Mouse (Mus musculus) lung, adult 2 months (tissue): Measurements from ENCODE around the gene Apip. TPM values are rescaled to one million over a fixed set of nuclear protein-coding genes. Genes with fewer than 3 reads are reported as not detected.
A peak's percentile ranks its signal among the peaks of the same experiment; 100 is the strongest.

Experiments
- DNase-seq: peaks from one replicate; pipeline ENCODE4 v3.0.0; 2022
- H3K4me1 ChIP-seq: fragments of 200-500 bp; 2 replicates; pipeline ENCODE4 v1.6.1; 2011; ENCODE audit warnings: low read length; ENCODE audit not compliant: control insufficient read depth, insufficient read depth
- H3K4me3 ChIP-seq: fragments of 200-500 bp; replicated peaks from 2 replicates; pipeline ENCODE3; 2011; ENCODE audit warnings: low read depth, mild to moderate bottlenecking, control low read depth, low read length; ENCODE audit errors: extremely low read depth
- CTCF ChIP-seq: fragments of 200-500 bp; IDR thresholded peaks from 2 replicates; pipeline ENCODE4 v1.5.1; 2011; ENCODE audit warnings: mild to moderate bottlenecking, low read length, control low read depth; ENCODE audit not compliant: insufficient read depth
- POLR2A ChIP-seq: fragments of 200-500 bp; IDR thresholded peaks from 2 replicates; pipeline ENCODE4 v1.6.1; 2011; ENCODE audit warnings: low read depth, mild to moderate bottlenecking, control low read depth, low read length, borderline replicate concordance; ENCODE audit errors: extremely low read depth
- WGBS: fragments of 180-500 bp; shearing (Covaris S2); methylation state at CpG from one replicate; pipeline ENCODE4 v1.1.7; 2018; 5-methylcytosine and 5-hydroxymethylcytosine counted together
- polyA plus RNA-seq: library from polyadenylated mRNA; depleted of rRNA; stranded (reverse); fragments of >200 nt; gene quantifications from 2 replicates; pipeline ENCODE4 v1.2.3, GENCODE M21; 2012

Gene Apip
- polyA plus RNA-seq, 1 experiment = 12.0 TPM

GRCm38 (mm10) chr2:103089521-103089920 is 16.0 kb downstream of the Apip start:
- no peak for TF ChIP-seq POLR2A
- no peak for TF ChIP-seq CTCF
- 79% methylated on average over 6 of the region's 6 CpGs for WGBS
- DNase-seq = no peak
- no peak overlapping the region for H3K4me3 ChIP-seq
- peaks cover 4% of the 10 kb centered on the region for H3K4me1 ChIP-seq

GRCm38 (mm10) chr2:103102595-103102994 is 29.1 kb downstream of the Apip start:
- DNase-seq = no peak
- WGBS = 79% methylated on average over 5 of the region's 5 CpGs
- H3K4me1 ChIP-seq = no peaks in the 10 kb centered on the region
- no peak for TF ChIP-seq POLR2A
- no peak for TF ChIP-seq CTCF
- no peak overlapping the region for H3K4me3 ChIP-seq

GRCm38 (mm10) chr2:103106172-103106571 is 32.7 kb downstream of the Apip start:
- Histone ChIP-seq H3K4me1 (no peaks in the 10 kb centered on the region), H3K4me3 (no peak overlapping the region)
- TF ChIP-seq CTCF = no peak
- WGBS = 78% methylated on average over 2 of the region's 2 CpGs
- DNase-seq = no peak

- TF ChIP-seq CTCF = no peak
- no peak for TF ChIP-seq POLR2A
- Histone ChIP-seq H3K4me3 (no peak overlapping the region), H3K4me1 (no peaks in the 10 kb centered on the region)
- WGBS = 53% methylated on average over 8 of the region's 8 CpGs
- DNase-seq = no peak
Observed at GRCm38 (mm10) chr2:103111669-103112068, 38.2 kb downstream of the Apip start.

- WGBS = 59% methylated on average over 5 of the region's 5 CpGs
- Histone ChIP-seq H3K4me3 (peak overlapping the region; percentile 13), H3K4me1 (no peaks in the 10 kb centered on the region)
- no peak for DNase-seq
- TF ChIP-seq POLR2A = no peak
- TF ChIP-seq CTCF = no peak
Observed at GRCm38 (mm10) chr2:103117212-103117611, 43.7 kb downstream of the Apip start.

- TF ChIP-seq POLR2A = no peak
- TF ChIP-seq CTCF = no peak
- Histone ChIP-seq H3K4me1 (no peaks in the 10 kb centered on the region), H3K4me3 (no peak overlapping the region)
- WGBS = 69% methylated on average over 6 of the region's 6 CpGs
- no peak for DNase-seq
Observed at GRCm38 (mm10) chr2:103118324-103119196, 45.1 kb downstream of the Apip start.

GRCm38 (mm10) chr2:103119197-103119854 is 45.9 kb downstream of the Apip start:
- Histone ChIP-seq H3K4me1 (no peaks in the 10 kb centered on the region), H3K4me3 (no peak overlapping the region)
- DNase-seq = no peak
- TF ChIP-seq CTCF = no peak
- TF ChIP-seq POLR2A = no peak
- WGBS = 76% methylated on average over 7 of the region's 7 CpGs

- 60% methylated on average over 2 of the region's 2 CpGs for WGBS
- Histone ChIP-seq H3K4me1 (no peaks in the 10 kb centered on the region), H3K4me3 (no peak overlapping the region)
- no peak for TF ChIP-seq CTCF
- no peak for TF ChIP-seq POLR2A
- DNase-seq = no peak
Observed at GRCm38 (mm10) chr2:103129676-103130075, 56.2 kb downstream of the Apip start.

- DNase-seq = no peak
- TF ChIP-seq CTCF (peak; percentile 6; the same call in 1 of the 2 replicates), POLR2A (no peak)
- Histone ChIP-seq H3K4me1 (no peaks in the 10 kb centered on the region; the same call in 1 of the 2 replicates), H3K4me3 (no peak overlapping the region)
- 25% methylated on average over 4 of the region's 4 CpGs for WGBS
Observed at GRCm38 (mm10) chr2:103131145-103131544, 57.7 kb downstream of the Apip start.
